Mouse (Mus musculus) liver, embryonic 13.5 days (tissue): Measurements from ENCODE around the gene Rem2. TPM values are rescaled to one million over a fixed set of nuclear protein-coding genes. Genes with fewer than 3 reads are reported as not detected.

Experiments
- ATAC-seq: fragments of 200-750 bp; cut with Nextera tagmentation; 2 replicates; pipeline ENCODE4 v1.8.0; 2017; ENCODE audit warnings: low read depth, mild to moderate bottlenecking, moderate number of reproducible peaks, moderate library complexity
- DNase-seq: peaks from one replicate; pipeline ENCODE4 v3.0.0; 2022
- H3K27ac ChIP-seq: fragments of 300-500 bp; sonication (generic); 2 replicates; pipeline ENCODE4 v1.5.1; 2015; ENCODE audit warnings: moderate library complexity, mild to moderate bottlenecking, inconsistent platforms
- H3K27me3 ChIP-seq: fragments of 300-500 bp; sonication (generic); 2 replicates; pipeline ENCODE4 v1.6.1; 2015; ENCODE audit warnings: mild to moderate bottlenecking, inconsistent platforms
- H3K36me3 ChIP-seq: fragments of 300-500 bp; sonication (generic); 2 replicates; pipeline ENCODE4 v1.6.1; 2015; ENCODE audit warnings: mild to moderate bottlenecking, inconsistent platforms
- H3K4me1 ChIP-seq: fragments of 300-500 bp; sonication (generic); replicated peaks from 2 replicates; pipeline ENCODE4 v1.6.1; 2015; ENCODE audit warnings: inconsistent platforms
- H3K4me2 ChIP-seq: fragments of 300-500 bp; sonication (generic); 2 replicates; pipeline ENCODE4 v1.6.1; 2015; ENCODE audit warnings: inconsistent platforms, mild to moderate bottlenecking, moderate library complexity
- H3K4me3 ChIP-seq: fragments of 300-500 bp; sonication (generic); replicated peaks from 2 replicates; pipeline ENCODE4 v1.5.1; 2015; ENCODE audit warnings: mild to moderate bottlenecking, inconsistent platforms
- H3K9ac ChIP-seq: fragments of 300-500 bp; sonication (generic); 2 replicates; pipeline ENCODE4 v1.6.1; 2015; ENCODE audit warnings: mild to moderate bottlenecking, inconsistent platforms
- H3K9me3 ChIP-seq: fragments of 300-500 bp; sonication (generic); replicated peaks from 2 replicates; pipeline ENCODE4 v1.6.1; 2016; ENCODE audit warnings: inconsistent platforms
- WGBS: fragments of 180-500 bp; shearing (Covaris S2); methylation state at CpG from one replicate; pipeline ENCODE4 v1.1.7; 2015; ENCODE audit not compliant: insufficient replicate concordance; 5-methylcytosine and 5-hydroxymethylcytosine counted together
- polyA plus RNA-seq: library from polyadenylated mRNA; unstranded; fragments of >200 nt; fragmentation: Nextera tagmentation; extraction: Ambion mirVana; gene quantifications from 2 replicates; pipeline ENCODE4 v1.2.1, GENCODE M21; 2015

The Rem2 gene
- polyA plus RNA-seq, result 0.06 and 0.12 TPM in 2 replicates

DNA sequence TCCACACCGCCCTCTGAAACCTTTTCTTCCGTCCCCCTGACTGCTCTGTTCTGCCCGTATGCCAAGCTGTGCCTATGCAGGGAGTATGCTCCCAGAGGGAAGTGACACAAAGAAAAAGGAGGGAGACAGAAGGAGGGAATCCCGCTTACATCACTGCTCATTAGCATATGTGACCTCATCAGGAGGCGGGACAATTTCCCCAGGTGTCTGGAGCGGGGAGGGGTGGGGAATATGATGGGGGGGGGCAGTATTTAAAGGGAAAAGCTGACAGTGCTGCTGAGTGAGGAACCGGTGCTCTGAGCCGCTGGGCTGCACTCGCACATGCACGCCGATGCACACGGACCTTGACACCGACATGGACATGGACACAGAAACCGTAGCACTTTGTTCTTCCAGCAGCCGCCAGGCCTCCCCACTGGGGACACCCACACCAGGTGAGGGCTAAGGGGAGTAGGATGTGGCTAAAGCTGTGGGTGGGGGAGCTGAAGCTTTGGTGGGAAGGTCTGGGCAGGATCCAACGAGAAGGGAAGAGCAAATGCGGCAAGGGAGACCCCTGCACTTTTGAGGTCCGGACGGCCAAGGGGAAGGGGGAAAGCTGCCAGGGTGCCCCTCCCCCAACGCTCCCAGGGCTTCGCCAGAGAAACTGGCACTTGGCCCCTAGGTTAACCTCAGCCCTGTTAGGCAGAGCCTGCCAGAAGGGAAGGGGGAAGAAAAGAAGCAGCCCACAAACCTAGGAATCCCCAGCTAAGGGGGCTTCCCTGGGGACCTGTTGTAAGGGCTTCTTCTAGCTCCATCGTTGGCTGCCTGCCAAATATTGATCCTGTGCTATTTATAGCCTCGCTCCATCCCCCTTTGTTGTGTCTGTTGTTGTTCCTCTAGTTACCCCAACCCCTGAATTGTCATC is at the start of gene Rem2:
Gene Rem2 (plus strand): TSS at position 160 of the 904 bp plus-strand sequence.
- Histone ChIP-seq H3K4me3 (peak within 1 kb of the TSS; percentile 37), H3K9me3 (no peaks in the 10 kb centered on the region), H3K36me3 (no peaks in the 10 kb centered on the region), H3K4me1 (peaks cover 28% of the 10 kb centered on the region), H3K9ac (0 out of 2 replicates have a peak within 1 kb of the TSS, but pooled peaks have one; percentile 39), H3K27ac (no peak within 1 kb of the TSS), H3K27me3 (peaks cover 69% of the 10 kb centered on the region), H3K4me2 (peak within 1 kb of the TSS; percentile 58)
- ATAC-seq, result no peak; the same call in 1 of the 2 replicates
- WGBS, result 6% methylated on average over 23 of the region's 23 CpGs
- DNase-seq, result no peak

DNA sequence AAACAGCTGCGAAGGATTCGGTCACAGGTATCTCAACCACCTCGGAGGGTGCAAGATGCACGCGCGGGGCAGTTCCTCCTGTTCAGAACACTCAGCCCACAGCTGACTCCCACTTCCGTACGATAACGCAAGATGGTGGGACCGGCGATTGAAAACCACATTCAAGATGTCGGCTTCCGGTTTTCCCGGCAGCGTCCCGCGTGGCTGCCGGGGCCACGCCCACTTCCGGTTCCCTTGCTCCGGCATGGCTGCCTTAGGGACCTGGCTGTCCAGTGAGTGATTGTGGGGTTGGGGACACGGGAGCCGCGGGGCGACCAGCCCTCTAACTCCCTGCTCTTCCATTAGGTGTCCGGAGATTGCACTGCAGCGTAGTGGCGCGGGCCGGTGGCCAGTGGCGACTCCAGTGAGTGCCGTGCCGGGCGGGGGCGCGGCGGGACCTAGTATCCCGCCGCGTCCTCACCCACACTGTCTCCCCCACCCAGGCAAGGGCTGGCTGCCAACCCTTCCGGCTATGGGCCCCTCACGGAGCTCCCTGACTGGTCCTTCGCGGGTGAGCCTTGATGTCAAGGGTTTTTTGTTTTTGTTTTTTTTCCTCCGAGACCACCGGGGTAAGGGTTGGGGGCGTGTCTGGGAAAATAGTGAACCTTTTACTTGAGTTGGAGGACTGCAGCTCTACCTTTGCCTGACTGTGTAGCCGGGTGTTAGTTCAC is 49.1 kb upstream of the Rem2 start, which contains the start of gene Mrpl52:
Gene Mrpl52 (plus strand): TSS at position 221 of the 710 bp plus-strand sequence.
- WGBS, result under 1% methylated on average over 48 of the region's 48 CpGs

DNA sequence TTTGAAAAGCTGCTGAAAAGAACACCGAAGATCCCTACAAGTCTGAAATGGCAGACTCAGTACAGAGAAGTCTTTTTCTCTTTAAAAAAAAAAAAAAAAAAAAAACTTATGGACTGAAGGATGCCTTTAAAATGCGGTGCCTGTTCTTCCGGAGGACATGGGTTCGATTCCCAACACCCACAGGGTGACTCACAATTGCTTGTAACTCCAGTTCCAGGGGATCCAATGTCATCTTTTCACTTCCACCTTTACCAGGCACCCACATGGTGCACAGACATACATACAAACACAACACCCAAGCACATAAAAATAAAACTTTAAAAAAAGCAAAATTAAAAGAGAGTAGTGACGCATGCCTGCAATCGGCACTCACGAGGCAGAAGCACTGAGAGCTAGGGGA is 48.2 kb upstream of the Rem2 start:
- H3K27me3 ChIP-seq, result peaks cover 36% of the 10 kb centered on the region
- no peak for DNase-seq
- peaks cover 20% of the 10 kb centered on the region for H3K36me3 ChIP-seq
- peak overlapping the region; percentile 83 for H3K9ac ChIP-seq
- no peaks in the 10 kb centered on the region for H3K9me3 ChIP-seq
- no peak for ATAC-seq
- H3K4me1 ChIP-seq, result peaks cover 88% of the 10 kb centered on the region
- 0 out of 2 replicates have a peak overlapping the region, but pooled peaks have one; percentile 84 for H3K27ac ChIP-seq
- 80% methylated on average over 7 of the region's 7 CpGs for WGBS
- peak overlapping the region; percentile 82 for H3K4me3 ChIP-seq
- H3K4me2 ChIP-seq, result peak overlapping the region; percentile 73

More for the DNA sequence above, 49.1 kb upstream of the Rem2 start, which contains the start of gene Mrpl52:
- H3K27ac ChIP-seq, result peak within 1 kb of the TSS; percentile 84
- H3K9me3 ChIP-seq, result no peaks in the 10 kb centered on the region
- peaks cover 20% of the 10 kb centered on the region for H3K36me3 ChIP-seq
- peak; percentile 71 for ATAC-seq
- H3K9ac ChIP-seq, result peak within 1 kb of the TSS; percentile 83
- peak within 1 kb of the TSS; percentile 73 for H3K4me2 ChIP-seq
- H3K27me3 ChIP-seq, result peaks cover 28% of the 10 kb centered on the region
- DNase-seq, result peak; percentile 84
- H3K4me1 ChIP-seq, result peaks cover 80% of the 10 kb centered on the region
- peak within 1 kb of the TSS; percentile 82 for H3K4me3 ChIP-seq

GRCm38 (mm10) chr14:54428421-54428820 is 47.5 kb upstream of the Rem2 start:
- Histone ChIP-seq H3K4me3 (no peak overlapping the region), H3K27me3 (peaks cover 43% of the 10 kb centered on the region), H3K27ac (no peak overlapping the region), H3K9ac (no peak overlapping the region; the same call in 1 of the 2 replicates), H3K4me1 (peaks cover 91% of the 10 kb centered on the region), H3K36me3 (peaks cover 20% of the 10 kb centered on the region), H3K4me2 (peak overlapping the region; percentile 73; the same call in 1 of the 2 replicates), H3K9me3 (no peaks in the 10 kb centered on the region)
- DNase-seq, result no peak
- ATAC-seq, result no peak
- 80% methylated on average over 5 of the region's 5 CpGs for WGBS

- H3K9ac ChIP-seq, result no peak overlapping the region
- H3K4me3 ChIP-seq, result no peak overlapping the region
- ATAC-seq (no peak), DNase-seq (no peak)
- peak overlapping the region; percentile 80 for H3K27ac ChIP-seq
- peaks cover 20% of the 10 kb centered on the region for H3K36me3 ChIP-seq
- H3K27me3 ChIP-seq, result peaks cover 54% of the 10 kb centered on the region
- 62% methylated on average over 7 of the region's 7 CpGs for WGBS
- H3K9me3 ChIP-seq, result no peaks in the 10 kb centered on the region
- no peak overlapping the region for H3K4me2 ChIP-seq
- peaks cover 93% of the 10 kb centered on the region for H3K4me1 ChIP-seq
Observed at GRCm38 (mm10) chr14:54429332-54430093, 46.4 kb upstream of the Rem2 start.

DNA sequence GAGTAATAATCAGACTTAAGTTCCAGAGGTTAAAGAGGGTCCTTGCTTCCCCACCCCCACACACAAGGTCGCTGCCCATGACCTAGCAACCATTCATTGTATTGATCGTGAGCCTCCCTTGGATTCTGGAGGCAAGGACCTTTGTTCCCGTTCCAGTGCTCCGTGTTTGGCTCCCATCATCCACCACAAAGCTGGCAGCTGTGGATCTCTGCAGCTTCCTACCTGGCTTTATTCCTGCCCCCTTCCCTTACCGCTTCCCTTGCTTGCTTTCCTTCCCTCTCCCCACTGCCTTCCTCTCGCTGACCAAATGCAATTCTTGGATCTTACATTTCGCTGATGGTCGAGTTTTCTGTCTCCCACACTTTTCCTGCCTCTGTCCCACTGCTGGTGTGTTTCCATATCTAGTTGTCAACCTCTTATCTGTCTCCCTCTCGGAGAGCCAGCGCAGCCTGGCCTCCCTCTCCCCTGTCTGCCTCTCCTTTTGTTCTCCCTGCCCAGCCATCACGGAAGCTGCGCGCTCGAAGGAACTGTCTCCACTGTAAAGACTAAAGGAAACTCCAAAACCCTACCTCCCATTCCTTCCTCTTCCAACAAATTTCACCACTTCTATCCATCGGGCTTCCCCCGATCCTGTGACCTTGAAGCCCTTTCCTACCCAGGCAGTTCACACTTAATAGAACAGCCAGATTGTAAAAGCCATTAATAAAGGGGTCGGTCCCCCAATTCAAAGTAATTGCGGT is 45.3 kb upstream of the Rem2 start:
- peaks cover 82% of the 10 kb centered on the region for H3K4me1 ChIP-seq
- peak overlapping the region; percentile 80 for H3K27ac ChIP-seq
- H3K4me3 ChIP-seq, result peak overlapping the region; percentile 66
- 11% methylated on average over 18 of the region's 18 CpGs for WGBS
- H3K9me3 ChIP-seq, result no peaks in the 10 kb centered on the region
- H3K9ac ChIP-seq, result peak overlapping the region; percentile 77
- peak overlapping the region; percentile 69 for H3K4me2 ChIP-seq
- ATAC-seq (no peak), DNase-seq (no peak)
- peaks cover 23% of the 10 kb centered on the region for H3K36me3 ChIP-seq
- H3K27me3 ChIP-seq, result peaks cover 61% of the 10 kb centered on the region

DNA sequence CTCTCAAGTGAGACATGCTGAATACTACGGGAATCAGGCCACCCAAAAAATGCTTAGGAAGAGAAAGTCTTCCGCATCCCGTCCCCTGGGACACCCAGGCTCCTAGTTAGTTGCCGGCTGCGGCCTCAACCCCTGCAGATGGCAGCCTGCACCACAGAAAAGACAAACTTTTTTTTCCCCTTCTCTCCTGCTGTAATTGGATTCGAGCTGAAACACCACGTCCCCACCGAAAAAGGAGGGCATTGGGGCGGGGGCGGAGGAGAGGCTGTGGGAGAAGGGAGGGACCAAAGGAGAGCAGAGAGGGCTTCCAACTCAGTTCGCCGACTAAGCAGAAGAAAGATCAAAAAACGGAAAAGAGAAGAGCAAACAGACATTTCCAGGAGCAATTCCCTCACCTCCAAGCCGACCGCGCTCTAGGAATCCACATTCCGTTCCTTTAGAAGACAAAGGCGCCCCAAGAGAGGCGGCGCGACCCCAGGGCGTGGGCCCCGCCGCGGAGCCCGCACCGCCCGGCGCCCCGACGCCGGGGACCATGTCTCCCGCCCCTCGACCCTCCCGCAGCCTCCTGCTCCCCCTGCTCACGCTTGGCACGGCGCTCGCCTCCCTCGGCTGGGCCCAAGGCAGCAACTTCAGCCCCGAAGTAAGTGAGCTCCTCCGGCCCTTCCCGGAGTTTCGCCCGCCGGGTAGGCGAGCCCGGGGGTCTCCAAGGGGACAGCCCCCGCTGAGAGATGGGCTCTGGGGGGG is 44.4 kb upstream of the Rem2 start, which contains the start of gene Mmp14:
Gene Mmp14 (plus strand): TSS at position 279 of the 744 bp plus-strand sequence.
- peak within 1 kb of the TSS; percentile 77 for H3K9ac ChIP-seq
- H3K36me3 ChIP-seq, result peaks cover 29% of the 10 kb centered on the region
- peak within 1 kb of the TSS; percentile 66 for H3K4me3 ChIP-seq
- H3K27me3 ChIP-seq, result peaks cover 61% of the 10 kb centered on the region
- H3K4me2 ChIP-seq, result peak within 1 kb of the TSS; percentile 69
- 2% methylated on average over 47 of the region's 49 CpGs for WGBS
- no peak for DNase-seq
- no peaks in the 10 kb centered on the region for H3K9me3 ChIP-seq
- peak within 1 kb of the TSS; percentile 80 for H3K27ac ChIP-seq
- peaks cover 73% of the 10 kb centered on the region for H3K4me1 ChIP-seq
- ATAC-seq, result no peak

GRCm38 (mm10) chr14:54432078-54432836 is 43.6 kb upstream of the Rem2 start:
- H3K36me3 ChIP-seq, result peaks cover 29% of the 10 kb centered on the region
- peaks cover 61% of the 10 kb centered on the region for H3K27me3 ChIP-seq
- no peak for ATAC-seq
- H3K4me2 ChIP-seq, result peak overlapping the region; percentile 69
- H3K9me3 ChIP-seq, result no peaks in the 10 kb centered on the region
- DNase-seq, result no peak
- peak overlapping the region; percentile 77 for H3K9ac ChIP-seq
- H3K4me1 ChIP-seq, result peaks cover 71% of the 10 kb centered on the region
- peak overlapping the region; percentile 80 for H3K27ac ChIP-seq
- WGBS, result 4% methylated on average over 54 of the region's 54 CpGs
- peak overlapping the region; percentile 66 for H3K4me3 ChIP-seq
